Mouse (Mus musculus): ENCODE results near the gene Pipox.

DNA sequence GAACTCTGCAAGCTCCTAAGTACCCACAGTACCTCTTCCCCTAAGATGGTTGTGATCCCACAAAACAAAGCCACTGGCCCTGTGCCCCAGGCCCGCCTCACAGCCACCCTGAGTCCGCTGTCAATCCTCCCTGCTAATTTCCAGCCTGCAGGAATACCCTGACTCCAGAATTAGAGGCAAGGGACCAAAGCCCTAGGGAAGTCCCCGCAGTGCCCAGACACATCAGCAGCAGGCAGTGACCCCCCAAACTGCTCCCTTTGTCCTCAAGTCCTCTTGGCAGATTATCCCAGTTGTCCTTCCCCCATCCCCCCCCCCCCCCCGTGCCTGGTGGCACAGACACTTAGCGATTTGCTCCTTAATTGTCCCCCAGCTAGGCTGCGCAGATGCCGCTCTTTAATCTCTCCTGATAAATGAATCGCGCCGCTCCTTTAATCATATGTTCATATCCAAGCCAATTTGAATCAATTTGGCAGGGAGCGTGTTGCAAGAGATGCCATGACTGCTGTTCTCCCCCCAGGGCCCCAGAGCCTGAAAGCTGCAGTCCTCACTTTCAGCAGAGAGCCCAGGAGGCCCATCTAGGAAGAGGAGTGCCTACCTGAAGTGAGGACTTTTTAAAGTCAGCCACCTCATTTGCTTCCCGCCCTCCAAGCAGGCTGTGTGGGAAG is 26.3 kb downstream of the Pipox start:
- no peak for TF ChIP-seq CTCF (IDR thresholded peaks at IDR 0.05; ENCODE audit: control insufficient read depth, insufficient read depth, insufficient replicate concordance, low read depth, low read length)
- TF ChIP-seq POLR2A (IDR thresholded peaks at IDR 0.05; ENCODE audit: control insufficient read depth, low read depth, low read length) = no peak
